Mouse (Mus musculus) C2C12 (cell line): ENCODE data around the gene Camk2n1.

Experiments
- CTCF ChIP-seq: IDR thresholded peaks from one replicate; pipeline ENCODE4 v1.5.1; 2011; ENCODE audit not compliant: control insufficient read depth, insufficient read depth, insufficient read length
- MYOD1 ChIP-seq: IDR thresholded peaks from one replicate; pipeline ENCODE4 v1.6.1; 2011; ENCODE audit warnings: low read depth; ENCODE audit not compliant: control insufficient read depth, insufficient read length

GRCm38 (mm10) chr4:138462971-138463831 is 9.1 kb downstream of the Camk2n1 start:
- TF ChIP-seq MYOD1 (no peak), CTCF (no peak)
